Mouse (Mus musculus) granulocyte monocyte progenitor cell, adult 5-6 weeks (primary cell): Measurements from ENCODE around the gene Immp1l. TPM values are rescaled to one million over a fixed set of nuclear protein-coding genes. Genes with fewer than 3 reads are reported as not detected.

Source experiments
- ATAC-seq: replicated peaks from 2 replicates; pipeline ENCODE4 v1.8.0; 2016; ENCODE audit warnings: mild to moderate bottlenecking, moderate TSS enrichment, inconsistent platforms; ENCODE audit not compliant: poor library complexity, severe bottlenecking
- total RNA-seq, 2 experiments: library from RNA; stranded (forward) in 1 of 2; stranded (reverse) in 1 of 2; fragments of 200-712, 200-1000 nt in 1 of 2; fragments of >200 nt in 1 of 2; fragmentation: Nextera tagmentation in 1 of 2; gene quantifications; 2 replicates each; pipeline ENCODE4 v1.2.3; 2014 to 2017

The Immp1l gene
- total RNA-seq, 2 experiments from 2014 or later: 39.6 to 59.1 TPM

DNA sequence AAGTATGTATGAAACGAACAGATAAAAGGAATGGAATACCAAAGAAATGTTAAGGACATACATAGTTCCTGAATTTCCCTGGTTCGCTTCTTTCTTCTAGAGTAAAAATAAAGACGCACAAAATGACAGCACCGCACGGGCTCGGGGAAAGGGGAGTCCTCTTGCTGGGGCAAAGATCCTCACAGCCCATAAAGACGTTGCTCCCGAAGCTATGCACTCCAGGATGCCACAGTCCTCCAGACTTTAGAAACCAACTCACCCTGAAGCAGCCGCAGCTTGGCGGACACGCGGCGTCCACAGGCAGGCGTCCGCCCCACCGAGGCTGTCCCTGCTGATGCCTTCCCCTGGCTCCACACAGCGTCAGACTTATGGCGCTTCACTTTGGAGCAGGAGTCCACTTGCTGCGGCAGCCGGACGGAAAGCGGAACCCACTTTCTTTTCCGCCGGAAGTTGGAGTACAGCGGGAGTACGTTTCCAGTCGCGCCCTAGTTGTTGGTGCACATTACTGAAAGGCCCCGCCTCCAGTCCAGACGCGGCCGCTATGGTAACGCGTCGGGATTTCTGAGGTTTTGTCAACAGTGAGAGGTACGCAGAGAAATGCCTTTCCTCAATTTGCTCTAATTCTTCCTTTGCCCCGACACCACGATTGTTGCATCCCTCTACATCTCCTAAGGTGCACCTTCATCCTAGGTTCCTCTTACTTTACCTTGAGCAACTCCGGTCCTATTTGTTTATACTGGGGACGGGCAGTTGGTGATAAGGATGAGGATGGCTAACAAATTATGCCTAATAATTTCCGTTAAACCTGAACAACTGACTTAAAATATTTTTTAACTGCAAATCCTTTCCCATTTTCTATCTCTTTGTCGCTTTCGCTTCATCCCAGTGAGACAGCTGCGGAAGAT lies 98.6 kb downstream of the Immp1l start, which contains the start of gene Dnajc24:
Gene Dnajc24 (minus strand): TSS at position 715 of the 905 bp plus-strand sequence.
- ATAC-seq: peak; percentile 100

DNA sequence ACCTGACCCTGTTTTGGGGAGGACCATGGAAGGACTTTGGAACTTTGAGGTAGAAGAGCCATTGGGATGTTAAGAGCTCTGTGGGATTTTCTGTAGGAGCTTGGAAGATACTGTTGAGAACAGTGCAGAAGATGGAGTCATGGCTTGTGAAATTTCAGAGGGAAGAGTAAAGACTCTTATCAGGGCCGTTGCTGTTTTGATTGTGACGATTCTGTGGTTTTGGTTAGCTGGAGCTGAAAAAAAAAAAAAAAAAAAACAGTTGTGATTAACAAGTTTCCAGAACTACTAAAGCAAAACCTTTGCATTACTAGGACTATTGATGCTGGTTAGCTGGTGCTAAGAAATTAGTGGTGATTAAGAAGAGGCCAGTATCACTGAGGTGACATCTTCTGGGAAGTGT lies 104.0 kb downstream of the Immp1l start:
- ATAC-seq: no peak

Other genes with a start within 250 kb of the Immp1l start
- not detected in 2 replicates for gene Pax6, start 235.7 kb upstream of the Immp1l start, total RNA-seq (2014; fragmentation: Nextera tagmentation)
- gene Pax6, start 235.7 kb upstream of the Immp1l start, total RNA-seq (2017): 0.10 TPM in 1 of 2 replicates, not detected in the other
- 14.0 and 17.7 TPM in 2 replicates for gene Elp4, start 74 bp upstream of the Immp1l start, total RNA-seq (2014; fragmentation: Nextera tagmentation)
- gene Elp4, start 74 bp upstream of the Immp1l start, total RNA-seq (2017): 17.1 and 20.3 TPM in 2 replicates
- 13.2 and 62.1 TPM in 2 replicates for gene Dnajc24, start 98.9 kb downstream of the Immp1l start, total RNA-seq (2014; fragmentation: Nextera tagmentation)
- gene Dnajc24, start 98.9 kb downstream of the Immp1l start, total RNA-seq (2017): 19.0 and 39.0 TPM in 2 replicates